Comparison of ENCODE assay signal across 16 mouse cellular contexts in the genomic region with DNA sequence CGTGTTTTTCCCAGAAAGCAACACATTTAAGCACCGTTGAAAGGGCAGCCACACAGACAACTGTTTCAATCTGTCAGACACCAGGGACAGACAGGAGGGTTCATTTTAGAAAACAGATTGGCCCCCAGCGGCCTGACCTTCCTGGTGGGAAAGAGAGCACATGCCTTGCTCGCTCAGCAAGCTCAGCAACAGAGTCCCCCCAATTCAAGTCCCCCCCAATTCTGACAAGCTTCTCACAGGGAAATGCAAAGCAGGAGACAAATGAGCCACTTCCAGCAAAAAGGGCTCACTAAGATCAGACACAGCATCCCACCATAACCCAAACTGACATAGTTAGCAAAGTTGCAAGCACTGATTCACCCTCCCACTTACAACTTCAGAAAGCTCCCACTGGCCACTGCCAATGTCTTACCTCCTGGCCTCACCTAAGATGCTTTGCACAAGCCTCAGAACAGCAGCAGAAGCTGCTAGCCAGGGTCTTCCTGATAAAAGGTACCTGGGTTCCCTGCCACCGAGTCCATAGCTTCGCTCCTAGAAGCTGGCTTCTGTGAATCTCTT.
DNase-seq lines count a peak whose midpoint lies in the region; ATAC-seq and TF ChIP-seq lines count a peak whose summit lies in the region.
"Had no signal": no experiment of that assay in that cellular context is flagged by ENCODE, and none has a peak within 500 bp of the region (broad histone marks: within the 10 kb centered on the region; RNA-seq: fewer than 3 reads in every experiment).

No protein-coding gene starts in this region.

- no peaks in the 10 kb centered on the region; the same call in 1 of the 2 replicates for H3K4me1 ChIP-seq in kidney, adult 2 months (ENCODE audit: control insufficient read depth, insufficient read depth, low read length)
- H3K4me1 ChIP-seq in embryonic facial prominence, embryonic 13.5 days: peaks cover 14% of the 10 kb centered on the region
- H3K4me1 ChIP-seq in intestine, postnatal 0 days (replicated peaks; ENCODE audit: control insufficient read depth, insufficient read depth, low read length): no peaks in the 10 kb centered on the region
- H3K4me1 ChIP-seq in intestine, embryonic 16.5 days (ENCODE audit: control insufficient read depth, insufficient read depth, low read length): no peaks in the 10 kb centered on the region
- H3K4me1 ChIP-seq: liver, embryonic 15.5 days had no signal

- no peak overlapping the region for H3K27ac ChIP-seq in kidney, adult 2 months (ENCODE audit: insufficient read depth, low read depth, low read length)
- H3K27ac ChIP-seq in embryonic facial prominence, embryonic 13.5 days: no peak overlapping the region
- no peak overlapping the region for H3K27ac ChIP-seq in intestine, postnatal 0 days (ENCODE audit: low read depth, low read length)
- no peak overlapping the region for H3K27ac ChIP-seq in intestine, embryonic 16.5 days (ENCODE audit: low read length)
- H3K27ac ChIP-seq: heart, embryonic 10.5 days; limb, embryonic 12.5 days; liver, embryonic 15.5 days had no signal

- H3K27me3 ChIP-seq in kidney, adult 2 months (replicated peaks; ENCODE audit: control insufficient read depth, insufficient read depth, low read length): no peaks in the 10 kb centered on the region
- H3K27me3 ChIP-seq in embryonic facial prominence, embryonic 13.5 days: no peaks in the 10 kb centered on the region
- H3K27me3 ChIP-seq in intestine, postnatal 0 days (replicated peaks; ENCODE audit: control insufficient read depth, insufficient read depth, low read length): no peaks in the 10 kb centered on the region
- no peaks in the 10 kb centered on the region for H3K27me3 ChIP-seq in intestine, embryonic 16.5 days (replicated peaks; ENCODE audit: control insufficient read depth, insufficient read depth, low read length)
- H3K27me3 ChIP-seq: limb, embryonic 12.5 days; liver, embryonic 15.5 days; Patski had no signal

- no peak overlapping the region for H3K4me2 ChIP-seq in embryonic facial prominence, embryonic 13.5 days
- no peak overlapping the region for H3K4me2 ChIP-seq in intestine, postnatal 0 days (replicated peaks; ENCODE audit: low read depth)
- no peak overlapping the region for H3K4me2 ChIP-seq in intestine, embryonic 16.5 days (ENCODE audit: low read depth, low read length)
- H3K4me2 ChIP-seq: limb, embryonic 12.5 days; liver, embryonic 15.5 days had no signal

- no peak for TF ChIP-seq CTCF in kidney, adult 2 months (conservative IDR thresholded peaks at IDR 0.05; ENCODE audit: insufficient read depth, insufficient read length, low read depth, low read length)
- no peak for TF ChIP-seq CTCF in brain, embryonic 14.5 days (IDR thresholded peaks at IDR 0.05; ENCODE audit: borderline replicate concordance, extremely low read depth, insufficient read depth, insufficient read length)
- no peak for TF ChIP-seq CTCF in intestine, postnatal 0 days (IDR thresholded peaks at IDR 0.05; ENCODE audit: low read depth)

- no peak for ATAC-seq in embryonic facial prominence, embryonic 13.5 days (ENCODE audit: insufficient number of reproducible peaks, insufficient read depth, low FRiP score, low TSS enrichment, low read depth)
- ATAC-seq in intestine, postnatal 0 days: no peak
- ATAC-seq in intestine, embryonic 16.5 days: no peak
- ATAC-seq: inflammation-experienced regulatory T-cells, adult 6 months; Patski had no signal

- H3K4me3 ChIP-seq in kidney, adult 2 months (ENCODE audit: insufficient read depth, low read depth, low read length): no peak overlapping the region
- H3K4me3 ChIP-seq in embryonic facial prominence, embryonic 13.5 days: no peak overlapping the region
- H3K4me3 ChIP-seq in intestine, postnatal 0 days (ENCODE audit: low read depth, low read length): no peak overlapping the region
- no peak overlapping the region for H3K4me3 ChIP-seq in intestine, embryonic 16.5 days (ENCODE audit: low read length)
- H3K4me3 ChIP-seq: heart, embryonic 10.5 days; limb, embryonic 12.5 days; liver, embryonic 15.5 days had no signal

- peak overlapping the region; percentile 54; the same call in 1 of the 2 replicates for H3K9ac ChIP-seq in embryonic facial prominence, embryonic 13.5 days
- no peak overlapping the region for H3K9ac ChIP-seq in intestine, postnatal 0 days (ENCODE audit: low read depth, low read length)
- no peak overlapping the region for H3K9ac ChIP-seq in intestine, embryonic 16.5 days (ENCODE audit: low read depth, low read length)
- H3K9ac ChIP-seq: limb, embryonic 12.5 days; liver, embryonic 15.5 days had no signal

- no peaks in the 10 kb centered on the region for H3K36me3 ChIP-seq in kidney, adult 2 months (ENCODE audit: control insufficient read depth, insufficient read depth, low read length)
- no peaks in the 10 kb centered on the region for H3K36me3 ChIP-seq in embryonic facial prominence, embryonic 13.5 days
- H3K36me3 ChIP-seq in intestine, postnatal 0 days (ENCODE audit: control insufficient read depth, insufficient read depth): no peaks in the 10 kb centered on the region
- no peaks in the 10 kb centered on the region for H3K36me3 ChIP-seq in intestine, embryonic 16.5 days (ENCODE audit: control insufficient read depth, insufficient read depth, low read length)
- H3K36me3 ChIP-seq: heart, embryonic 10.5 days; limb, embryonic 12.5 days; liver, embryonic 15.5 days had no signal

- intact Hi-C loops in heart, postnatal 36 days (cut with DNase I): no loop called here

- no peak for TF ChIP-seq POLR2A in kidney, adult 2 months (IDR thresholded peaks at IDR 0.05; ENCODE audit: low read depth, low read length)
- no peak for TF ChIP-seq POLR2A in brain, embryonic 14.5 days (IDR thresholded peaks at IDR 0.05; ENCODE audit: borderline replicate concordance, extremely low read depth, insufficient read depth, insufficient read length, poor library complexity, severe bottlenecking)

- H3K9me3 ChIP-seq in embryonic facial prominence, embryonic 13.5 days: no peaks in the 10 kb centered on the region
- no peaks in the 10 kb centered on the region for H3K9me3 ChIP-seq in intestine, postnatal 0 days (ENCODE audit: control insufficient read depth)
- no peaks in the 10 kb centered on the region for H3K9me3 ChIP-seq in intestine, embryonic 16.5 days (ENCODE audit: control insufficient read depth, low read length)
- H3K9me3 ChIP-seq: heart, embryonic 10.5 days; limb, embryonic 12.5 days; liver, embryonic 15.5 days had no signal

- 48% methylated on average over 6 of the region's 6 CpGs for WGBS in kidney, adult 2 months
- WGBS in embryonic facial prominence, embryonic 13.5 days: 55% methylated on average over 6 of the region's 6 CpGs
- 63% methylated on average over 6 of the region's 6 CpGs for WGBS in intestine, postnatal 0 days
- 67% methylated on average over 6 of the region's 6 CpGs for WGBS in intestine, embryonic 16.5 days

- peak; percentile 50 for DNase-seq in kidney, adult 2 months
- no peak for DNase-seq in kidney, adult 18-20 months
- peak; percentile 71 for DNase-seq in brain, embryonic 14.5 days (ENCODE audit: low read depth)
- peak; percentile 18 for DNase-seq in kidney, postnatal 10 days
- no peak for DNase-seq in heart, postnatal 36 days
- DNase-seq: cerebellum, postnatal 10 days; heart, postnatal 10 days; lung, postnatal 14 days had no signal

Comparison
In these comparisons a context has a peak if more than half of its experiments do, and no peak if none do; other contexts are left out.
1. DNase-seq: peak in kidney, adult 2 months (single experiment), brain, embryonic 14.5 days (single experiment) and kidney, postnatal 10 days (single experiment); none in kidney, adult 18-20 months (single experiment) and heart, postnatal 36 days (0 of 2).